ENCODE assay signal across 46 mouse cellular contexts in genomic region chr16:45535009-45535408, GRCm38 (mm10). TPM values are rescaled to one million over a fixed set of nuclear protein-coding genes. Genes with fewer than 3 reads are reported as not detected.
"Had no signal": no experiment of that assay in that cellular context is flagged by ENCODE, and none has a peak within 500 bp of the region (broad histone marks: within the 10 kb centered on the region; RNA-seq: fewer than 3 reads in every experiment).

Slc9c1 (plus strand) TSS chr16:45535309.

- H3K36me3 ChIP-seq: limb, embryonic 10.5 days; limb, embryonic 12.5 days; limb, embryonic 13.5 days; limb, embryonic 15.5 days; liver, embryonic 12.5 days; liver, embryonic 13.5 days; liver, embryonic 15.5 days; lung, embryonic 15.5 days; midbrain, embryonic 10.5 days; midbrain, embryonic 12.5 days; midbrain, embryonic 13.5 days; midbrain, embryonic 15.5 days had no signal

- H3K27me3 ChIP-seq: limb, embryonic 12.5 days; limb, embryonic 13.5 days; limb, embryonic 15.5 days; liver, embryonic 12.5 days; liver, embryonic 13.5 days; liver, embryonic 15.5 days; lung, embryonic 15.5 days; megakaryocyte, embryonic 14.5 days; midbrain, embryonic 12.5 days; midbrain, embryonic 13.5 days; midbrain, embryonic 15.5 days had no signal

- H3K27ac ChIP-seq: limb, embryonic 10.5 days; limb, embryonic 12.5 days; limb, embryonic 13.5 days; limb, embryonic 15.5 days; liver, embryonic 12.5 days; liver, embryonic 13.5 days; liver, embryonic 14.5 days; liver, embryonic 15.5 days; lung, embryonic 15.5 days; macrophage; midbrain, embryonic 10.5 days; midbrain, embryonic 12.5 days; midbrain, embryonic 13.5 days; midbrain, embryonic 15.5 days had no signal

- H3K4me1 ChIP-seq: limb, embryonic 10.5 days; limb, embryonic 12.5 days; limb, embryonic 13.5 days; limb, embryonic 15.5 days; liver, embryonic 12.5 days; liver, embryonic 13.5 days; liver, embryonic 15.5 days; lung, embryonic 15.5 days; megakaryocyte, embryonic 14.5 days; midbrain, embryonic 10.5 days; midbrain, embryonic 12.5 days; midbrain, embryonic 13.5 days; midbrain, embryonic 15.5 days had no signal

- DNase-seq: left cerebral cortex, postnatal 4 days; liver; liver, embryonic 13.5 days; liver, postnatal 0 days; lung, adult 18-20 months; lung, adult 2 months; lung, embryonic 14.5 days; lung, postnatal 10 days; lung, postnatal 14 days; lung, postnatal 36 days; lung, postnatal 4 days; midbrain, embryonic 14.5 days had no signal

- H3K9ac ChIP-seq: limb, embryonic 12.5 days; limb, embryonic 13.5 days; limb, embryonic 15.5 days; liver, embryonic 12.5 days; liver, embryonic 13.5 days; liver, embryonic 14.5 days; liver, embryonic 15.5 days; liver, postnatal 0 days; lung, embryonic 14.5 days; lung, embryonic 15.5 days; midbrain, embryonic 12.5 days; midbrain, embryonic 13.5 days; midbrain, embryonic 15.5 days had no signal

- H3K4me3 ChIP-seq: limb, embryonic 10.5 days; limb, embryonic 12.5 days; limb, embryonic 13.5 days; limb, embryonic 15.5 days; liver, embryonic 12.5 days; liver, embryonic 13.5 days; liver, embryonic 15.5 days; lung, embryonic 15.5 days; megakaryocyte, embryonic 14.5 days; midbrain, embryonic 10.5 days; midbrain, embryonic 12.5 days; midbrain, embryonic 13.5 days; midbrain, embryonic 15.5 days; myocyte had no signal

- H3K4me2 ChIP-seq: limb, embryonic 12.5 days; limb, embryonic 13.5 days; limb, embryonic 15.5 days; liver, embryonic 11.5 days; liver, embryonic 12.5 days; liver, embryonic 13.5 days; liver, embryonic 15.5 days; lung, embryonic 14.5 days; lung, embryonic 15.5 days; midbrain, embryonic 11.5 days; midbrain, embryonic 12.5 days; midbrain, embryonic 13.5 days; midbrain, embryonic 15.5 days had no signal

- H3K9me3 ChIP-seq: limb, embryonic 10.5 days; limb, embryonic 12.5 days; limb, embryonic 13.5 days; limb, embryonic 15.5 days; liver, embryonic 12.5 days; liver, embryonic 13.5 days; liver, embryonic 15.5 days; lung, embryonic 15.5 days; megakaryocyte, embryonic 14.5 days; midbrain, embryonic 10.5 days; midbrain, embryonic 12.5 days; midbrain, embryonic 13.5 days; midbrain, embryonic 15.5 days had no signal

RNA-seq across cellular contexts. Expression of gene Slc9c1, which starts in this region (rescaled TPM):
- total RNA-seq: left cerebral cortex, adult 8-10 months; left cerebral cortex, postnatal 10 days; left cerebral cortex, postnatal 14 days; left cerebral cortex, postnatal 25 days; left cerebral cortex, postnatal 36 days; left cerebral cortex, postnatal 4 days; liver, adult 2 months; megakaryocyte progenitor cell, adult 5-6 weeks; megakaryocyte, adult 5-6 weeks; megakaryocyte-erythroid progenitor cell, adult 5-6 weeks; midbrain, postnatal 0 days; monocyte, adult 5-6 weeks had no signal
- polyA plus RNA-seq: limb, embryonic 10.5 days; limb, embryonic 11.5 days; limb, embryonic 12.5 days; limb, embryonic 13.5 days; limb, embryonic 14.5 days; limb, embryonic 15.5 days; liver, adult 2 months; liver, embryonic 11.5 days; liver, embryonic 12.5 days; liver, embryonic 13.5 days; liver, embryonic 14.5 days; liver, embryonic 15.5 days; liver, embryonic 16.5 days; liver, postnatal 0 days; lung, adult 2 months; lung, embryonic 14.5 days; lung, embryonic 15.5 days; lung, embryonic 16.5 days; lung, postnatal 0 days; macrophage; midbrain, embryonic 10.5 days; midbrain, embryonic 11.5 days; midbrain, embryonic 12.5 days; midbrain, embryonic 13.5 days; midbrain, embryonic 14.5 days; midbrain, embryonic 15.5 days; midbrain, embryonic 16.5 days; midbrain, postnatal 0 days; myocyte had no signal
